Mouse (Mus musculus): ENCODE results near the gene Nfe2.

DNA sequence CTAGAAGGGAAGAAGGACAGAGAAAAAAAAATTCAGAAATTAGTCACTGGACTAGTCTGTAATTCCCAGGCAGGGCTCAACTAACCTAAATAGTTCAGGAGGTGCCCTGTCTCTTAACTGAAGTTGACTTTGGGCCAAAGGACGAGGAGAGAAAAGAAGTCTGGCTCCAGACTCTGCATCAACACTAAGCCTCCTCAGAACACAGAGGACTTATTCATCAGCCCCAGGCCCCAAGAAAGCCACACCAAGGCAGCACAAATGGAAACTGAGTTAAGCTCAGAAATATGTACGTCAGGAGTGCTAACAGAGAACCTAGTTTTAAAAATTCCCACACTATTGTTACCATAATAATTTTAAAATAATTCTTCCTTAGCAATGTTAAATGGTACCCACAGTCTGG is 44.1 kb downstream of the Nfe2 start:
- TF ChIP-seq GATA1 (IDR thresholded peaks at IDR 0.05; ENCODE audit: borderline replicate concordance, low read length) (no peak), FLI1 (IDR thresholded peaks at IDR 0.05; ENCODE audit: low read length) (no peak)
